Mouse (Mus musculus) v-Abl transformed pro-B cells (cell line): ENCODE measurements around the gene Ints13.

Experiments used
- in situ Hi-C, 2 experiments: fragments of 400-800 bp; cut with MboI; formaldehyde crosslinking; loops; one replicate each; pipeline ENCODE4 v1.15.1; 2025; ENCODE audit not compliant: unreplicated experiment in 2 of 2

The Ints13 gene

DNA sequence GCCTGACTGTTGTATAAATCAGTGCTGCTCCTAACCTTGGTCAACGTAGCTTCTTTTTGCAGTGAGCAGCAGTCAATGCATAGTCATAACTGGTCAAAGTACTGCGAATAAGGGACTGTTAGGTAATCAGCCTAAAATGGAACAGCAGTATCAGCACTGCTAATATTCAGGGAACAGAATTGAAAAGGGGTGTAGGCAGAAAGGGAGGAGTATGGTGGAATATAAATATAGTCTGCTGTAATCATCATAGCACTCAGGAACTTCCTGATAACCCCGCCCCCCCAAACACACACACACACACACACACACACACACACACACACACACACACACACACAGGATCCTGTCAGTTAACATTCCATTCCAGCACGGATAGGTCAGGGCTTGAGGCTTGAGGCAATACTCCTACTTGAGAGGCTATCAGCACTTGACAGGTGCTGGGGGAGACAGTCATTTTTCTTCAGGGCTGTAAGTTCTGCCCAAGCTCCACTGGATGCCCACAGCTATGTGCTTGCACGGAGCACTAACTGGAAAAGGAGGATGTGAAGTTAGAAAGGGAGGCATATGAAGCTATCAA lies 32.3 kb downstream of the Ints13 start:
- in situ Hi-C loops: no loop called here

DNA sequence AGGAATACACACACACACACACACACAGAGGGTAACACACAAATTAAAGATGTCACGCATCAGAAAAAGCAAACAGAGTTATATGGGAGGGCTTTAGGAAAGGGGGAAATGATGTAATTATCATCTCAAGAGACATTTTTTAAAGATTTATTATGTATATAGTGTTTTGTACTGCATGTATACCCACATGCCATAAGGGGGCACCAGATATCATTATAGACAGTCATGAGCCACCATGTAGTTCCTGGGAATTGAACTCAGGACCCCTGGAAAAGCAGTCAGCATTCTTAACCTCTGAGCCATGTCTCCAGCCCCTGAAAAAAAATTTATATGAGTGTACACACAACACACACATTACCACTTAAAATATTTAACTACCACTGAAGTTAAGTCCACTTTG lies 33.0 kb downstream of the Ints13 start:
- in situ Hi-C loops: no loop called here

DNA sequence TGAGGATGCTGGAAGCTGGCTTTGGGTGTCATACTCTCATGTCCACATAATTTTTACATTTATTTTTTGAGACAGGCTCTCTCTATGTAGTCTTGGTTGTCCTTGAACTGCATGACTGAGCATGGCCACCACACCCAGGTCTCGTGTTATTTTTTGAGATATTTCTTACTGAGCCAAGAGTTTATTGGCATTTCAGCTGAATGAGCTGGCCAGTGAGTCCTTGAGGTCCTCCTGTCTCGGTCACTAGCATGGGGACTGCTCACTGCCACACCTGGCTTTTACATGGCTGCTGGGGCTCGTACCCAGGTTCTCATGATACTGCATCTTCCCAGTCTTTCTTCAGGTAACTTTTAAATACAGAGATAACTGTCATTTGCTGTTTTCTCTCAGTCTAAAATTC lies 37.2 kb downstream of the Ints13 start:
- in situ Hi-C loops: no loop called here

DNA sequence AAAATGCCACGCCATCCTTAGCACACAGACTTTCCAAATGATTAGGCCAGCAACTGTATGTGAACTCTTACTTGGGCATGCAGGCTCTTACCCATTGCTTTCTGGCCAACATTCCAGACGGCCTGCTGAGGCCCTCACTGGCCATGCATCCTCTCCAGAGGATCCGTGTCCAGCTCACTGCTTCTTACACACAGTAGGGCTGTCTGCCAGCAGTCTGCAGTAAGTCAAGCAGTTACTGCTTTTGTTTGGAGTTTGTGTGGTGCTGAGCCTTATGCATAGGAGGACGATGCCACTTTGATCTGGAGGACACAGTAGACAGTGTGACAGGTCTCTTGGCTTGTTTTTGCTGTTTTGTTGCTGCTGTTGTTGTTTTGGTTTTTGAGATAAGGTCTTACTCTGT lies 39.0 kb downstream of the Ints13 start:
- in situ Hi-C loops: no loop called here

DNA sequence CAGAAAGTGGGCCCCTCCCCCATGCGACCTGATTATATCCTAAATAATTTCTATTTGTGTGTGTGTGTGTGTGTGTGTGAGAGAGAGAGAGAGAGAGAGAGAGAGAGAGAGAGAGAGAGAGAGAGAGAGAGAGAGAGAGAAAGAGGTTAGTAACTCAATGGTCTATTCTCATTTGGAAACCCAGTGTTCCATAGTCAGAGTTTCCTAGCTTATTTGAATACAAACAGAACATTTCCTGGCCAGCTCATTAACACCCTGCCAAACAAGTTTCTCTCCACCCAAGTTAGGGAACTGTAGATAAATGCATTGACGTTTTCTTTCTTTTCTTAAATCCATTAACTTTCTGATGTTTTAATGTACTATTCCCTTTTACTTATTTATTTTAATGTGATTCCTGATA lies 39.6 kb downstream of the Ints13 start:
- in situ Hi-C loops: no loop called here

DNA sequence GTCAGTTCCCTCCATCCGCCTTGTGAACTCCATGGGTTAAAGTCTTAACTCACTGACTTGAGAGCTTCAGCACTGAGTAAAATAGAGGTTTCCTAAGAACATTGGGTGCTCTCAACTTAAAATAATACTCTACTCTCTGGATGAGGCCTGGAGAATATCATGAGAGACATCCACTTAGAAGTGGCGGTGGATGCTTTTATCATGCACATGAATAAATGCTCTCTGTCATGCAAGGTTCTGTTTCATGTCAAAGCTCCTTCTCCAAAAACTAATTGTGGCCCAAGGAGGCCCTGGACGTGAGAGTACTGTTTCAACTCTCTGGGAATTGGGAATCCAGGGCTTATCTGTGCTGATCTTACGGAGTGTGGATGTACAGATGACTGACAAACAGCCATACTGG lies 40.5 kb downstream of the Ints13 start:
- in situ Hi-C loops: no loop called here

DNA sequence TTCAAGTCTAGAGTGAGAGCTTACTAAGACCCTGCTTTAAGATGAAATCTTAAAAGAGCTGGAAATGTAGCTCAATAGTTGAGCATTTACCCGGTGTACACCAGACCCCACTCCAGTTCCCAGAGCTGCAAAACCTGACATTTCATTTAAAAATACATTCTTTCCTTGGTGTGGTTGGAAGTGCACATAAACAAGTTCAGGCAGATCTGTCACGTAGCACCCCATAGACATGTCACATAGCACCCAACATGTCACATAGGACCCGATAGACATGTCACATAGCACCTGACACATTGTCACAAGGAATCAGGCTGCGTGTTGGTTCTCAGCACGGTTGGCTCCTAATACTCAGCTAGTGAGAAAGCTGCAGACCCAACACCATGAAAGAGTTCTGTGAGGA lies 42.1 kb downstream of the Ints13 start:
- in situ Hi-C loops: no loop called here

DNA sequence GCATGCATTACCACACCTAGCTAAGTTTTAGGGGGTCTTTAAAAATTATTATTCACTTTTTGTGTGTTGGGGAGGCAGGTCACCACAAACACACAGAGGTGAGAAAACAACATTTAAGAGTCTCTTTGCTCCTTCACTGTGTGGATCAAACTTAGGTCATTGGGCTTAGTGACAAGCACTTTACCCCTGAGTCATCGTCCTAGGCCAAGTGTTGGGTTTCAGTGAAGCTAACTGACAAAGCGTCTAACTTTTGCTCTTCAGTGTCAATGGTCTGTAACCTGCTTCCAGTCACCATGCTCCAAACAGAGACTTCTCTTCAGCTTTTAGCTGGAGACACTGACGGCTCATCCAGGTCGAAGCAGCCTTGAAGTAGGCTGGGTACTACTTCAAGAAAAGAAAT lies 44.5 kb downstream of the Ints13 start:
- in situ Hi-C loops: no loop called here

DNA sequence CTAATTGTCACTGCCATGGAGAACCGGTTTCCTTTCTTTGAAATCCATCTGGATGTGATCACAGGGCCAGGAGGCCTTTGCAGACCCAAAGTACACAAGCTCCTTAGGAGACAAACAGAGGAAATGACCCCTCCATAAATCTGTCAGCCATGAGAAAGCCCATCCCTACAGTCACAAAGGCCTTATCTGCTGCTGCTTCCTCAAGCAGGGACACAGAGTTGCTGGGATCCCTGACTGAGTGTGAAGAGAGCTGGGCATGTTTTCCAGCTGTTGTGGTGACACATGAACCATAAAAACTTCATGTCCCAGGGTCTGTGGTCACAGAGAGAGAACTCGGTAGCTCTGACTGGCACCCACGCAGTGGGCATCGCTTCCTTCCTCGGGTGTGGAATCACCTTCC lies 46.9 kb downstream of the Ints13 start:
- in situ Hi-C loops: no loop called here

DNA sequence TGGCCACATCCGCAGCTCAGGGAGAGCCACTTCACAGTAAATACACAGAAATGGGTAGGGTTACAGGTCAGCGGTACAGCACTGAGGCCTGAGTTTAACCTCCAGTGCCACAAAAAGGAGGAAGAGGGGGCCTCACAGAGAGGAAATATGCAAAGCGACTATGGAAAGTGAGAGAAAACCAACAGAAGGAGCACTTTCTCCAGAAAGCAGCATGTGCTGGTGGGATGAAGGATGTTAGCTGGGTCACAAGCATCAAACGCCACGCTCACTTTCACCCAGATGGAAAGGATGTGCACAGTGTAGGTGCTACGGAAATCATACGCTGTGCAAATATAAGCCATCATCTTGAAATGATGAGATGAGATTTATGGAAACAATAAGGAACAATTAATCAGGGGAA lies 47.3 kb downstream of the Ints13 start:
- in situ Hi-C loops: no loop called here

DNA sequence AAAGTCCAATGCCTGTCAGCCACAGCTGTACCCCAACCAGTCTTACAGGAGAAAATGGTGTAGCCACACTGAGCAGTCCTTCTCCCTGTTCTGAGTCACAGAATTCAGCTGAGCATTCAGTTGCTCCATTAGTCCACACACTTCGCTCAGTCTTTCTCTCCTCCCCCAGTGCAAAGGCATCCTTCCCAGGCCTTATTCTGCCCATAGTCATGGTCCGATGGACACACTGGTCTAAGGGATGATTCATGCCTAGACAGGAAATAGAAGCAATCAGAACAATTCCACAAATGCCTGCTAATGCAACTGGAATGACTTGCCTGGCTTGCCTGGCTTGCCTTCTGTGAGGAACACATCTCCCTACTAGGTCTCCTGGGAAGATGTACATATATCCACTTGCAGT lies 50.1 kb downstream of the Ints13 start:
- in situ Hi-C loops: no loop called here

DNA sequence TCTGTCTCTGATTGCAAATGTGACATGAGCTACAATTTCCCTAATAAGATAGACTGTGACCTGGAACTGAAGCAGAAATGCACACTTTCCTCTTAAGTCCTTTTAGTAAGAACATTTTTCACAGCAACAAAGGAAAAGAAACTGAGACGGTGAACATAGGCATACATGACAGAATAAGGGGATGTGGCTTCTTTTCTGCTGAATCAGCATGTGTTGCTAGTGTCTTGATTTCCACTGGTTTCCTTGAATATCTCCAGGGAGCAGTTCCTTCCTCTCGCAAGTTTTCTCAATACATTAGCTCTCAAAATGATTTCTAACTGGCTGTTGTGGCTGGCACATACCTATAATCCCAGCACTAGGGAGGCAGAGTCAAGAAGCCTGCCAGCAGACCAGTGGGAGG lies 52.1 kb downstream of the Ints13 start:
- in situ Hi-C loops: no loop called here

DNA sequence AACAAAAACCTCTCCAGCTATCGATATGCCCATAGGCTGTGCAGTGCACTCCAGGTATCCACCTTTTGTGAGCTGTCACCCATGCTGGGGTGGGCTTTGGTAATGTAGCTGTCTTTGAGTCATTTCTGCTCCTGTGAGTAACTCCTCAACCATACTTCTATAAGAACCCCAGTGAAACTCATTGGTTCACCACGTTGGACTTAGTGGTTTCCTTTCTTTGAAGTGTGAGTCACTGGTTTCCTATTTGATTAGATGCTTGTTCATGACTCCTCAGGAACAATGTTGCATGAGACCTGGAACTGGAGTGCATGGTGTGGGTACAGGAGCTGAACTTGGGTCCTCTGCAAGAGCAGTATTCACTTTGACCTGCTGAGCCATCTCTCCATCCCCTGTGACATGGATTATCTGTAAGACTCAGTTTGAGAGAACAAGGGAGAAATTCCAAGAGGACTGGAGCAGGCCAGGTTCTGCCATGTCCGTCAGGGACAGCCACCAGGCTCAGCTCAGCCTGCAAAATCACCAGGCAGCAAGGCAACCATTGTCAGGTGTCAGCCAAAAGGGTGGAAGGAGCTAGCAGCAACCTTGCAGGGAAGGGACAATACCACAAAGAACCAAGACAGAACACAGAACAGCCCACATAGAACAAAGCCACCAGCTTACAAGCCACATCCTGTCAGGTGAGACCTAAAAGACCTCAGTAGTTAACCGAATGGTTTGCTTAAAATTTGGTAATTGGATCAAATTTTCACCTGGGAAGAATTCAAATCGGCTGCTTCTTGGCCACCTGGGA lies 56.0 kb downstream of the Ints13 start:
- in situ Hi-C loops: no loop called here

DNA sequence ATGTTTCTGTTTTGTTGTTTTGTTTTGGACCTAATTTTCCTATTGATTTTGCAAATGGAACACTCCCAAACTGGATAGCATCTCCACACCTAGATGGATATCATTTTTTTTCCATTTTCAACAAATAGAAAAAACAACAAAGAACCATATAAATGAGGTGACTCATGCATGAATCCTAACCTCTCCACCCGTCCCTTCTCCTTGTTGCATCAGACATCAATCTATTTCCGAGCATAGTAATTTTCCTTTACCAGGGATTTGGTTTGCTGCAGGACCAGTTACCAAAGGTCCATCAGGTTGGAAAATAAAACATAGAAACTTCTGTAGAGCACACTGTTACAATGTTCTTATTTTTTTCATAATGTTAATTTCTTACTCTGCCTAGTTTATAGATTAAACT lies 58.6 kb downstream of the Ints13 start:
- in situ Hi-C loops: loop anchor here in 1 of 2 experiments (5.0 kb wide), 1 partner anchor 58 kb away; the partner anchor contains the start of genes Fgfr1op2 and Ints13

DNA sequence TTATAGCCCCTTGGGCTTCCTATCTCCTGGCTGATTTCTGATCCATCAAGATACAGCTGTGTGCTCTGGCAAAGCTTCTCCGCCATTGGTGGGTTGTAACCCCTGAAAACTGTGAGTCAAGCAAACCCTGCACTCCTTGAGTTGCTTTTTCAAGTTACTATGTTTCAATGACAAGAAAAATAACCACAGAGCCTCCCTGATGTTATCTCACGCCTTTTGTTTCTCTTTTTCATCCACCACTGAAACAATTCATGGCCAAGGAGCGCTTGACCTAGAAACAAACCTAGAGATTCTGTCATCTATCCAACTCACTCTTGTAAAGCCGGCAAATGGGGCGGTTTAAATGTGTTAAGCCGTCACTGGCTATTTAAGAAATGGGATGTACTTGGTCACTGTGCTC lies 61.7 kb downstream of the Ints13 start:
- in situ Hi-C loops: loop anchor here in 1 of 2 experiments (5.0 kb wide), 1 partner anchor 61 kb away; the partner anchor contains the start of genes Fgfr1op2 and Ints13

DNA sequence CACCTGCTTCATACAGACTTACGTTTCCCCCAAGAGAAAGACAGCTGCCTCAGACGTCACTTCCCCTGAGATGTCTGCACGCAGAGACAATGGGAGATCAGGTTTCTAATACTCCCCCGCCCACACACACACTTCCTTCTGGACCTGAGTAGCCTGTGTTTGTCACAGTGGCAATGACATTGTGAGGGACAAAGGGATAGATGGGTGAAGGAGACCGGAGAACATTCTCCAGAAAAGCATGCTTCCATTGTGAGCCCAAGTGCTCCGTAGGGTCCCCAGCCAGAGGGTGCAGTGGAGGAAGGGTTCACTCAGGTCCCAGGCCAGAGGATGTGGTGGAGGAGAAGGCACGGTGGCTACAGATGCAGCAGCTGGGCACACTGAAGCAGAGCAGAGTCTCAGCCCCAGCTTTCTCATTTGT lies 63.1 kb downstream of the Ints13 start:
- in situ Hi-C loops: no loop called here

DNA sequence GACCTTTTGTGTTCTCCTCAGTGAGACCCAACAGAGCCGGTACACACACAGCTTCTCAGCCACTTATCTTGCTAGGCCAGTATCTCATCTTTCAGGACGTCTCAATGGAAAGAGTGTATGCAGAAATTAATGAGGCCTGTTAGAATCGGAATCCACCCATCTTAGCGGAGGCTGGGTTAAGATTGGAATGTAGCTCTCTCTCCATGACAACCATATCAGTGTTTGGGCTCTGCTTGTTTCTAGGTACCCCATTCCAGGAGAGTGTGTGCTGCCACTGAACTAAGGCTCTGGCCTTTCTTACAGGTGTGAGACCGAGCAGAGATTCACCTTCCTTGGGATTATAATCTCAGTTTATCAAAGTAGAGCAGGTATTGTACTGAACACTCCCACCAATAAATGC lies 63.7 kb downstream of the Ints13 start:
- in situ Hi-C loops: no loop called here

DNA sequence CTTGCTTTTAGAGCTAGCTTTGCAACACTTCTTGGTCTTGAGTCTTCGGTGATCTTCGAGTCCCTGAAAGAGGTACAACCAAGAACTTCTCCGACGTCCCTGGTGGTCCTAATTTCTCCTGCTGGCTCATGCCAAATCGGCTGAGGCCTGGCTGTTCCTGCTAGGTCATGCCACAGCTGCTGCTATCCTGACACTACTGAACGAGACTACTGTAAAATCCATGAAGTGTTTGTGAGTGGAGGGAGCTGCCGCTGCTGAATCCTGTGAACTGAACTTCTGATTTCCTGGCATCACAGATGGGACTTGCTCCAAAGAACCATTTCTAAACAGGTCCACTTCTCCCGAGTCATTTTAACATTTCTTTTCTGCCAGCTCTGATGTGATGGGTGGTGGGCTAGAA lies 64.3 kb downstream of the Ints13 start:
- in situ Hi-C loops: no loop called here

DNA sequence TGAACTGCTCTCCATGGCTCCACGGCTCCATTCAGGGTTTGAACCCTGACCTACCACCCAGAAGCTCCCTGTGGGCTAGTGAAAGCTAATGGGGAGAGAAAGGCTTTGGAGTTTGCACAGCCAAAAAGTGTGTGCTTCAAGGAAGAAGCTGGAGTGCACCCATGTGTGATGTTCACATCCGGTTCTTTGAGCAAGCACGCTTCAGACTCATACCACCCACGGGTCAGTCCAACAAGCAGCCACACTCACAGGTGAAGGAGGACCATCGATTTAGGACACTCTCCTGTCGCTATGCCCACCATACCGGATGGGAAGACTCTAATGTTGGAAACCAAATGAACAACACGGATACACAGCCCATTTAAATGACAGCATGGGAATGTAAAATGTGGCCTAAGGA lies 66.1 kb downstream of the Ints13 start:
- in situ Hi-C loops: no loop called here

DNA sequence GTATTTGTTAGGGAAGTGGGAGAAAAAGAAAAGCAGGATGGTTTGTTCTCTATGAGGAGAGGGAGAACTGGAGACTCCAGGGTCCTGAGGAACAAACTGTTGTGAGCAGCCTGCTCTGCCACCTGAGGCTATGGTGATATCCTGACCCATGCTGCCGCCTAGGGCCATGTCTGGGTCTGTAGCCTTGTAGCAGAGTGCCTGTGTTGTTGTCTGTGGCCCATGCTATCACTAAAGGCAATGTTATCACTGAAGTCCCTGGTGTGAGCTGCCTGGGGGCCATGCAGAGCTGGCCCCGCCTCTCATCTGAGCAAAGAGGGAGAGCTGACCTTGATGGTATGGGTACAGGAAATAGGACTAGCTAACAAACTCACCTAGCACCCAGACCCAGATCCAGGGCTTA lies 67.7 kb downstream of the Ints13 start:
- in situ Hi-C loops: no loop called here

DNA sequence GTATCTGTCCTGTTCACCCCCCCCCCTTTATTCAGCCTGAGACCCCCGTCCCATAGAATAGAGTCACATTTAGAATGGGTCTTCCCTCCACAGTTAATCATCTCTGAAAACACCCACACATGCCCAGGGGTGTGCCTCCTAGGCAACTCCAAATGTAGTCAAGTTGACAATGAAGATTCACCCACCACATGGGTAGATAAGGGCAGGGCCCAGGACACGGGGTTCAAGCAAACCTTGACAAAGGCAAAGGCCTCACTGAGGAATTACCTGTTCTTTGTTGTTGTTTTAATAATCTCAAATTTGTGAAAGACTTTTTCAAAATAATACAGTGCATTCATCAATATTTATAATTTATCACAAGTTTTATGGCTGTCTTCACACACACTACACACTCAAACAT lies 73.2 kb downstream of the Ints13 start:
- in situ Hi-C loops: loop anchor here in 1 of 2 experiments (5.0 kb wide), 1 partner anchor 73 kb away; the partner anchor contains the start of genes Fgfr1op2 and Ints13

DNA sequence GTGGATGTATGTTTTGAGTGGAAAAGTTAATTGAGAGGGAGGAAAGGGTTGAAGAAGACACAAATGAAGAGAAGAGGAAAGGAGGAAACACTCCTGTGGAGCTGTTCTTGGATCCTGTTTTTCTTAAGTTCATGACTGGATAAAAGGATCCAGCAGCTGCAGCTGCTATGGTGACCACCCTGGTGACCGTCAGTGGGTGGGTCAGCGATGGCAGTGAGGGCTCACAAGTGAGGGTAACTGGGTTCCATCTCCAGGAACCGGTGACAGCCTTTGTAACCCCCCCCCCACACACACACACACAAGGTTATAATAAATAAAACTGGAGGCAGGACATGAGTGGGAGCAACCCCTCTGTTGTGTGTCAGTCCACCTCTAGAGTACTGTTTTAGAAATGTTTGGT lies 74.8 kb downstream of the Ints13 start:
- in situ Hi-C loops: loop anchor here in 1 of 2 experiments (5.0 kb wide), 1 partner anchor 74 kb away; the partner anchor contains the start of genes Fgfr1op2 and Ints13
